Mouse (Mus musculus) lung, postnatal 25 days (tissue): ENCODE data around the gene Ints3.

ENCODE experiments used
- DNase-seq: peaks from one replicate; pipeline ENCODE4 v3.0.0; 2022; ENCODE audit warnings: low spot score

Gene Ints3

DNA sequence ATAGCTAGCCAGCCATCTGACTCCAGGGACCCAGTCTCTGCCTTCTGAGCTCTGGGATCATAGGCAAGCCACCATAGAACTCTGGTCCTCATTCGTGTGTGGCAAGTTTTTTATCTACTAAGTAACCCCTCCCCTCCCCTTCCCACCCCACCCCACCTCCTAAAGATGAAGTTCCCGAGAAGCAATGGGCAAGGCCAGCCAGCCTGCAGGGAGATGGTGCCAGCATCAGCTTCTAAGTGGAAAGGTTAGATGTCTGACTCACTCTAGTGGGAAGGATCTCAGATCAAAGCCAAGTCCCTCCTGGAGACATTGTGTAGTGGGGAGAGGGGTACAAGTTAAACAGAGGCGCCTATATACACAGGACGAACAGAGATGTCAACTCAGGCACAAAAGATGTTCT lies 42.4 kb downstream of the Ints3 start:
- no peak for DNase-seq

- DNase-seq, result peak; percentile 55
Observed at GRCm38 (mm10) chr3:90389511-90390490, 43.6 kb downstream of the Ints3 start, which contains the start of gene Slc27a3. TSS of gene Slc27a3 (minus strand) at chr3:90389938.

GRCm38 (mm10) chr3:90388726-90389510 lies 44.5 kb downstream of the Ints3 start:
- no peak for DNase-seq

GRCm38 (mm10) chr3:90388192-90388591 lies 45.2 kb downstream of the Ints3 start:
- no peak for DNase-seq

DNA sequence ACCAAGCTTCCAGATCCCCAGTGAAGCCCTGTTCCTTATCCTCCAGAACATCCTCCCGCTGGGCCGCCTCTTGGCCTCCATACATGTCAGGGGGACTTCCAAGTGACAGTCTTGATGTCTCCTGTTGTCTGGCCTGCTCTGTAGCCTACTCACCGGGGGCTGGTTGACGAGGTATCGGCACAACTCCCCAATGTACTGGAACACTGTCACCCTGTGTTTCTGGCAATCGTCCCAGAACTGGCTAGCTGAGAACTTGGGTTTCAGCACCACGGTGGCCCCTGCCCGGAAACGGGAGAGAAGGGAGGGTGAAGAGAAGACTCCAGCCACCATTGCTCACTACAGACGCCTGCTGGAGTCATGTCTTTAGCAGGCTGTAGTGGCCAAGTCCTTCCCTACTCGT lies 45.9 kb downstream of the Ints3 start:
- DNase-seq, result no peak

DNA sequence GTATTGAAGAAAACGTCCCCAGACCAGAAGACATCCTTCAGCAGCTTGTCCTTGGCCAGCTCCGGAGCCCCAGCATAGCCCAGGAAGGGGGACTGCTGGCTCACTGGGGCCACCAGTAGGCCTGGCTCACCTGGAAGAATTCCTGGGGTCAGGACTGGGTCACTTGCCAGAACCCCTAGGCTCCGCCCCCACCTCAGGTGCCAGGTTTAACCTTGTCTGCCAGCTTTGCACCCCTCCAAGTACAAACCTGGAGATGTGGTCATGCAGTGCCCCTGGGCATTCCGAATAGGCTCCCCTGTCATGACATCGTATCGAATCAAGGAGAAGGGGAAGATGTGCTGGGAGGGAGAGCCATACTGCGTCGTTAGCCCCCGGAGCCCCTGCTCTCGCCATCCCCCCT lies 46.6 kb downstream of the Ints3 start:
- DNase-seq, result no peak

DNA sequence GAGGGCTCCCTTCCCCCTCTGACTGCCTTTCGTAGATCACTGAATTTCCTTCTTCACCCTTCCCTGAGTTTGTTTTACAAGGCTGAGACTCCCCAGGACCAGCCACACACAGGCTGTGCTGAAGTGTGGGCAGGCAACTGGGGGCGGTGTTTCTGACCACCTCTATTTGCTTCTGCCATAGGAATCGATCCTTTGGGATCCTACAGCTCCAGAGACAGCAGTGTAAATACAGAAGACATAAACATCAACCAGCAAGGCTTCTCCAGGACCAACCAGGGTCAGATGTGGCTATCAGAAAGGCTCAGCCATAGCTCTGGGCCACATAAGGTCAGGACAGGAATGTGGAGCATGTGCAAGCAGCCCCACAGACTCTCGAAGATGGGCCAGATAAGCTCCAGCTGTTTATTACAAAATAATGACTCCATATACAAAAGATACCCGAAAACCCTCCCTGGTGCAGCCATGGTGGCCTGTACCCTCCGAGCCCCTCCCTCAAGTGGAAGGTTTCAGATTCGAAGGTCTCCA lies 48.5 kb downstream of the Ints3 start:
- DNase-seq, result no peak

DNA sequence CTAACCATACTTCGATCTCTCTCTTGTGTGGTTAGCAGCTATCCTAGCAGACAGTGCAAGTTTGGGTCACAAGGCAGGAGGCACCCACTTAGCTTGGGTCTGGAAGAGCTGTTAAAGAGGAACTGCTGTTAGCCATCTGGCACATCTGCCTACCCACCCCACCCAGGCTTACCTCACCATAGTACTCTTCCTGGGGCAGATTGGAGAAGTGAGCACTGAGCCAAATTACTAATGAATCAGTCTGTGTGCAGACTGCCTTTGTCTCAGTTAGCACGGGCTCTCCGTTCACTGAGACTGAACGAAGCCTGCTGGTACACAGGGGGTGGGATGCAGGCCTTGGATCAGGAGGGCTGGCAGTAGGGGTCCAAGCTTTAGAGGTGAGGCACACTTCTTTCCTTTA lies 49.7 kb downstream of the Ints3 start:
- peak; percentile 59 for DNase-seq

DNA sequence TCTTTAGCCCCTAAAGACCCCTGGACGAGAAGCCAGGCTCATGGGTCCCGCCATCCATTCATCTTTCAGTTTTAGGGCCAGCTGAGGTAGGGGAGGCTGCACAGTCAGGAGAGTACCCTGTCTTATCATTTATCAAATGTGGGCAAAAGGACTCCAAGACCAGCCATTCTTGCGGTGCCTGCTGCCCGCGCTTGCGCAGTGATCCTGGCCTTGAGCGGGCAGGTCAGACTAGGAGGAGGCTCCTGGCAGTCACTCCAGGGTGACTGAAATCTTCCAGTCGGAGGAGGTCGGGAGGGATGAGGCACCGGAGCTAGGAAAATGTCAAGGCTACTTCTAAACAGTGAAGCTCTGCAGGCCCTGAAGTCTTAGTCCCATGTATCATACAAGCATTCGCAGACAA lies 51.7 kb downstream of the Ints3 start:
- no peak for DNase-seq

DNA sequence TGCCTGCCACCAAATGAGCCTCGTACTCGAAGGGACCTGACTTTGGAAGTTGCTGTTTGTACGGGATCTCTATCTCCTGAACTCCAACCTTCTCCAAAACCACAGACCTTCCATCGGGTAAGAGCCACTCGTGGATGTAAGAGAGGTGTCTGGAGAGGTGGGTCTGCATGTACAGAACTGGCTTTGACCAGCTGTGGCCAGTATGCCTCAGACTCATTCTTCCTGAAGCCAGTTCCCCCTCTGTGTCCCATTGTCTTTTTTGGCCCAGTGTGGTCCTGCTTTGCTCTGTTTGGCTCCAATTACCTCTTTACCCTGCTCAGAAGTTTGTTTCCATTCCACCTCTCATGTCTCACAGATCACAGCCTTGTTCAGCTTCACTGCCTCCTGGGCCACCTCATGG lies 54.9 kb downstream of the Ints3 start:
- DNase-seq, result no peak

DNA sequence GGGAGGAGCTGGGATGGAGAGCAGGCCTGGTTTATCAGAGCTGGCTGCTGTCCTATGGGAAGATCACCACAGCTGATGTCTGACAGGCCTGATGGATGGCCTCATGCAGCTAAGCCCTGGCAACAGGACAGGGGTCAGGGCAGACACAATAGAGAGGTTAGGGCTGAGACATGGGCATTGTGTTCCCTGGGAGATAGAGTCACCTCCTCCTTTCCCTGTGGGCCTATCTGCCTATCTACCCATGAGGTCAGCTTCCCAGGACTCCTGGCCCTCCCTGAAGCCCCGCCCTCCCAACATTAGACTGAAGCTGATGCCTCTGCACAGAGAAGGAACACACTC lies 57.2 kb downstream of the Ints3 start:
- DNase-seq, result no peak

GRCm38 (mm10) chr3:90375562-90376246 lies 57.7 kb downstream of the Ints3 start:
- DNase-seq, result no peak

DNA sequence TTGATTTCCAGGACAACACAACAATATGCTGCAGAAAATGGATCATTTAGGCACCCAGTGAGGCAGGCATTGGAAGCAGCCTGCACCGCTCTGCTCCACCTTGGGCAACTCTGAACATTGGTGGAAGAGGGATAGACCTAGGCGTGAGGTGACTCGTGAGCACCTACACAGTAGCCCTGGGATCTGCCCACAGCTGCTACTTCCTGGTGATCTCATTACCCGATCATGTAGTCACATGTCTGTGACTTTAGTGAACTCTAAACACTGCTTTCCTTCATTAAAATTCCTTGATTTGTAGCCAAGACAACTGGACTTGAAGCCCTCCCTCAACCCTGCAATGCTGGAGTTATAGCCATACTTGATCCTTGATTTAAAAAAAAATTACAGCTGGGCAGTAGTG lies 59.1 kb downstream of the Ints3 start:
- DNase-seq, result no peak

DNA sequence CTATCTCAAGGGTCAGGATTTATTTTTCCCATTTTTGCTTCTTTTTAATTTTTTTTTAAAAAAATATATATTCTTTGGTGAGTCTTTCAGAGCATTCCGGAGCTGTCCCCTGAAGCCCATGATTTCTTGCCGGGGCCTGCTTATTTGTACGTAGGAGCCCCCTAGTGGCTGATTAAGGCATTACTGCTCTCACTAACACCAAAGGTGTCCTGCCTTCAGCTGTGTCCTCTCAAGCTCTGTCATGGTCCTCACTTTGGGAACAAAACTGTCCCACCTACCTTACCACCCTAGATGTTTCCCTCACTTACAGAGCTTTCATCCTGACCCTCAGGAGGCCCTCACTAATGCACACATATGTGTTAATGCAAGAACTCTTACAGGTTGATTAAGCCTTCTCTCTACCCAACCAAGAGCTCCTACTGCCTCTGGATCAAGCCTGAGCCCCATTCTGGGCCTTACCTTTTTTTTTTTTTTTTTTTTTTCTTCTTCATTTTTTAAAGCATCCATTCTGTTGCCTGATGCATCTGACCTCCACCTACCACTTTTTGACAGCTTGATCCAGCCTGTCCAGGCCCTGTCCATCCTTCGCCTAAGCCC lies 59.9 kb downstream of the Ints3 start:
- peak; percentile 84 for DNase-seq

- DNase-seq, result no peak
Observed at GRCm38 (mm10) chr3:90372817-90373216, 60.6 kb downstream of the Ints3 start.

GRCm38 (mm10) chr3:90371857-90372256 lies 61.6 kb downstream of the Ints3 start:
- DNase-seq, result no peak

DNA sequence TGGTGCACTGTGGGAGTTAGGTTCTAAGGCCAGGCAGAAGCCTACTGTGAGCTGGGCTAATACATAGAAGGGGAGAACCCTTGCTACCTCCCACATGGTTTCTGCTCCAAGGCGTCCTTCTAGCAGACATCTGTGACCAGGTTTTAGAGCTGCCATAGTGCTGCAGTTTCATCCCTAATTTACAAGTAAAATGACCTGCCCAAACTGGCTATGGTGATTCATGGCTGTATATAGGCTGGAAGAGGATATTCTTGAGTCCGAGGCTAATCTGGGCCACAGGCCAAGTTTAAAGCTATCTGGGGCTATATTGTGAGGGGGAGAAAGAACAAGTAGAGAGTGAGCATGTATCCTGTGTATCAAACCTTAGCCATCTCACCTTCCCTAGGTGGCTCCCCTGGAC lies 64.4 kb downstream of the Ints3 start:
- no peak for DNase-seq

DNA sequence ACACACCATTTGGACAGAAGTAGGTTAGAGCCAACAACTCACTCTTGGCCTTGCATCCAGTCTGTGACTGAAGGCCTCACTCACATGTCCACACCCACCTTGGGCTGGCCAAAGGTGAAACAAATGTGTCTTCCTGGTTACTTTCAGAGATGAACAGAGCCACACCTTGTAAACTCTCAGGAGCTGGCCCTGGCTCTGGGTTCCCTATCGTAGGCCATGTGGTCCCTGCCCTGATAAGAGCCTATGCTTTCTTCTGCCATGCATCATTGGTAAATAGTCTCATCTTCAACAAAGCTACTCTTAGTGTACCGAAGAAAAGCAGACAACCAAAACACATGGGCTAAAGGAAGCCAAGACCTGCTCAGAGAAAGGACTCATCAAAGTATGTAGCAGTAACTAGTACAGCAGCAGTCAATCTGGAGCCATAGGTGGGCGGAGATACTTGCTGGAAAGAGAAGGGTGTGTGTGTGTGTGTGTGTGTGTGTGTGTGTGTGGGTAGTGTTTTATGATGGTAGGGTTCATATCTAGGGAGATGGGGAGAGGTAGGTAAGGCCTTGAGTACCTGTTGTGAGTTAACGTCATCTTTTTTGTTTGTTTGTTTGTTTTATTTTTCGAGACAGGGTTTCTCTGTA lies 66.3 kb downstream of the Ints3 start:
- DNase-seq, result no peak

GRCm38 (mm10) chr3:90362346-90362745 lies 71.1 kb downstream of the Ints3 start:
- DNase-seq, result no peak

DNA sequence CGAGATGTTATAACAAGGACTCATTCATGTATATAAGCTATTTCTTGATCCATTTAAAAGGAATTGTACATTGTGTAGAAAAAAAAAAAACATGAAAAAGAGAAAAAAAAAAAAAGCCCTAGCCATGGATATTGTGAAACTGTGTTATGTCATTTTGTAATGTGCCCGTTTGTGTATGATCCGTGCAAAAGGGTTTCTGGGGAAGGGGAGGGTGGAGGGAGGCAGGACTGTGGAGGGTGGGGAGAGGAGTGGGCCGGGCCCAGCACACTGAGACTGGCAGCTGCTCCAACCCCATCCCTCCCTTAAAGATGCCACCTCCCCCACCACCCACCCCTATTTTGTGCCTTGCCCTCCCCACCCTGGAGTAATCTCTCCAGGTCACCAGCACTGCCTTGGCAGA lies 71.9 kb downstream of the Ints3 start:
- DNase-seq, result no peak

GRCm38 (mm10) chr3:90359230-90359629 lies 74.2 kb downstream of the Ints3 start:
- no peak for DNase-seq
